Mouse (Mus musculus) intestine, embryonic 15.5 days (tissue): ENCODE measurements around the gene Mast3. TPM values are rescaled to one million over a fixed set of nuclear protein-coding genes. Genes with fewer than 3 reads are reported as not detected.
A peak's percentile ranks its signal among the peaks of the same experiment; 100 is the strongest.

Experiments
- ATAC-seq: fragments of 200-750 bp; cut with Nextera tagmentation; 2 replicates; pipeline ENCODE4 v1.8.0; 2017; ENCODE audit warnings: moderate TSS enrichment, moderate library complexity
- H3K27ac ChIP-seq: fragments of 300-500 bp; sonication (generic); 2 replicates; pipeline ENCODE4 v1.5.1; 2015; ENCODE audit warnings: mild to moderate bottlenecking, inconsistent platforms
- H3K27me3 ChIP-seq: fragments of 300-500 bp; sonication (generic); replicated peaks from 2 replicates; pipeline ENCODE4 v1.6.1; 2015; ENCODE audit warnings: inconsistent platforms
- H3K36me3 ChIP-seq: fragments of 300-500 bp; sonication (generic); 2 replicates; pipeline ENCODE4 v1.6.1; 2015; ENCODE audit warnings: inconsistent platforms
- H3K4me1 ChIP-seq: fragments of 300-500 bp; sonication (generic); replicated peaks from 2 replicates; pipeline ENCODE4 v1.6.1; 2015; ENCODE audit warnings: inconsistent platforms
- H3K4me2 ChIP-seq: fragments of 300-500 bp; sonication (generic); replicated peaks from 2 replicates; pipeline ENCODE4 v1.6.1; 2015; ENCODE audit warnings: mild to moderate bottlenecking, inconsistent platforms
- H3K4me3 ChIP-seq: fragments of 300-500 bp; sonication (generic); replicated peaks from 2 replicates; pipeline ENCODE4 v1.5.1; 2015; ENCODE audit warnings: inconsistent platforms
- H3K9ac ChIP-seq: fragments of 300-500 bp; sonication (generic); 2 replicates; pipeline ENCODE4 v1.6.1; 2015; ENCODE audit warnings: inconsistent platforms
- H3K9me3 ChIP-seq: fragments of 300-500 bp; sonication (generic); 2 replicates; pipeline ENCODE4 v1.6.1; 2016; ENCODE audit warnings: inconsistent platforms
- WGBS: fragments of 180-500 bp; shearing (Covaris S2); methylation state at CpG from one replicate; pipeline ENCODE4 v1.1.7; 2015; 5-methylcytosine and 5-hydroxymethylcytosine counted together
- polyA plus RNA-seq: library from polyadenylated mRNA; unstranded; fragments of >200 nt; fragmentation: Nextera tagmentation; extraction: Ambion mirVana; gene quantifications from 2 replicates; pipeline ENCODE4 v1.2.1, GENCODE M21; 2015

Gene Mast3
- polyA plus RNA-seq, 1 experiment from 2014 or later: 13.2 TPM

DNA sequence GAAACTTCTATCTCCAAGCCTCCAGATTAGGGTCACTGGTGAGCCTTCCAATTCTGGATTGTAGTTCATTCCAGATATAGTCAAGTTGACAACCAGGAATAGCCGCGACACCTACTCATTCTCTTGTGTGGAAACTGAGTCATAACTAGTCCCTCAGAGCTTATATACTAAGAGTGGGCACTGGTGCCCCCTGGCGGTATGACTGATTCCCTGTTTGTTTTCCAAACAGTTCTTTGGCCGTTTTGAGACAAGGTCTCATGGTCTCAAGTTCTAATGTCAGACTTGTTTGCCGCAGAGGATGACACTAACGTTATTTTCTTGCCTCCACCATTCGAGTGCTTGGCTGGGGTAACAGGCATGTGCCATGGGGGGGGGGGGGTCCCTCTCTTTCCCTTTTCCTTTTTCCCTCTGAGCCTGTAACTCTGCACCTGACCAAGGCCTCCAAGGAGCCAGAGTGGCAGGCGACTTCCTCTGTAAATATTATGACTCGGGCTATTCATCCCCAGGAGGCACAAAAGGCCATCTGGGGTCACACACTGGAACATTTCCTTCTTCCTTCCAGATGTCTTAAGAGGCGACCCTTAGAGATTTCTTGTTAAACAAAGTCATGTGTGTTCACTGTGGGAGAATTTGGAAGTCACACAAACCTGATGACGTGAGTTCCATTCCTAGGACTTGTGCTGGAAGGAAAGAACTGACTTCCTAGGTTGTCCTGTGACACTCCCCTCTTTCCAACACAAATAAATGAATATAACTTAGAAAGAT is 52.7 kb downstream of the Mast3 start:
- 0 out of 2 replicates have a peak overlapping the region, but pooled peaks have one; percentile 32 for H3K9ac ChIP-seq
- no peaks in the 10 kb centered on the region for H3K9me3 ChIP-seq
- 20% methylated on average over 11 of the region's 11 CpGs for WGBS
- peak overlapping the region; percentile 86 for H3K27ac ChIP-seq
- H3K4me3 ChIP-seq: no peak overlapping the region
- H3K4me1 ChIP-seq: peaks cover 24% of the 10 kb centered on the region
- peaks cover 16% of the 10 kb centered on the region for H3K27me3 ChIP-seq
- H3K36me3 ChIP-seq: peaks cover 1% of the 10 kb centered on the region
- ATAC-seq: no peak
- H3K4me2 ChIP-seq: no peak overlapping the region; the same call in 1 of the 2 replicates

DNA sequence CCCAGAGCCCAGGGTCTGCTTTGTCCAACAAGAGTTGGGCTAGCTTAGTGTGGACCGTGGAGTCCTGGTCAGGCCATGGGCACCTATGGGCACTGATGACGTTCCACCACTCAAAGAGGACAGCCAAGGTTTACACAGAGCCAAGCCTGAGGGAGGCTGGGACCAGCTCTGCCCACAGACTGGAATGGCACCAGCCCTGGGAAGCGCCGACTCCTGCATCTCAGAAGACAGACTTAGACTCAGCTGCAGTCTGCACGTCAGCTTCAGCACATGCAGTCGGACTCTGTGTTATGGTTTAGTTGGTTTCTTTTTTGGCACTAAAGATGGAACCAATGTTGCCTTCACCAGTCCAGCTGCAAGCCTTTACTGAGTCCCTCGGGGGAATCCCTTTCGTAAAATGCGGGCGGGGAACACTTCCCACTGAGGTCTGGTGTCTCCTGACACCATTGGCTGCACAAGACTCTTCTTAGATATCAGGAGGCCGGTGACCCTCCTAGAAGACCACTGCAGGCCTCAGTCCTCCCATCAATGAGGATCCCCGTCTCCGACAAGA is 54.6 kb downstream of the Mast3 start:
- Histone ChIP-seq H3K9me3 (no peaks in the 10 kb centered on the region), H3K4me2 (no peak overlapping the region), H3K4me1 (peaks cover 16% of the 10 kb centered on the region), H3K27ac (no peak overlapping the region), H3K9ac (no peak overlapping the region), H3K27me3 (peaks cover 34% of the 10 kb centered on the region), H3K4me3 (no peak overlapping the region), H3K36me3 (no peaks in the 10 kb centered on the region)
- 85% methylated on average over 13 of the region's 13 CpGs for WGBS
- ATAC-seq: no peak

GRCm38 (mm10) chr8:70749097-70749674 is 55.7 kb downstream of the Mast3 start:
- no peak for ATAC-seq
- H3K27me3 ChIP-seq: peaks cover 43% of the 10 kb centered on the region
- WGBS: 78% methylated on average over 19 of the region's 19 CpGs
- H3K4me2 ChIP-seq: no peak overlapping the region
- no peak overlapping the region for H3K27ac ChIP-seq
- peaks cover 16% of the 10 kb centered on the region for H3K4me1 ChIP-seq
- H3K36me3 ChIP-seq: no peaks in the 10 kb centered on the region
- H3K9ac ChIP-seq: no peak overlapping the region
- no peak overlapping the region for H3K4me3 ChIP-seq
- no peaks in the 10 kb centered on the region for H3K9me3 ChIP-seq

DNA sequence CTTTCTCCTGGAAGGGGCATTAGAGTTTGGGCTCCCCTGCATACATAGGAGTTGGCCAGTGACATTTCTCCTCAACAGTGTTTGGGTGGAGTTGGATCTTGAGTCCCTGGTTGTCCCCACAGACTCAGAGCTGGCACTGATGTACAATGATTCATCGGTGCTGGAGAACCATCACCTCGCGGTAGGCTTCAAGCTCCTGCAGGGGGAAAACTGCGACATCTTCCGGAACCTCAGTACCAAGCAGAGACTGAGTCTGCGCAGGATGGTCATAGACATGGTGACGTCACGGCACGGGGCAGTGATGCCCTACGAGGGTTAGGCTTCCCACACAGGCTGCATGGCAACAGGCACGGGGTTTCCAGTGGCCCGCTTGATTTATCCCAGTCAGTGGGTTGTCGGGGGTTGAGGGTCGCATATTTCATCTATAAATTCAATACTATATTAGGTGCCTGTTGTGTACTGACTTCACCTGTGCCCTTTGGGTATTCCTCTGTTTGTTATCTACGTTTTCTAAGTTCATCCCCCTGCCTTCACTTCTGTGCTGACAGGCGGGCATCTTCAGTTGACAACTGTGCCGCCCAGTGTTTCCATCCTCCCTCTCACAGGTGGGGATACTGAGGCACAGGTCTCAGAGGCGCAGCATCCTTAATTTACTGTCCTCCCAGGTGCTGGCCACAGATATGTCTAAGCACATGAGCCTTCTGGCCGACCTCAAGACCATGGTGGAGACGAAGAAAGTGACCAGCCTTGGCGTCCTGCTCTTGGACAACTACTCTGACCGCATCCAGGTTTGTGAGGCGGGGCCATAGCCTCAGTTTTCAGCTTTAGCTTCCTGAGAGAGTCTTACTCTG is 56.4 kb downstream of the Mast3 start:
- Histone ChIP-seq H3K4me2 (no peak overlapping the region), H3K27me3 (peaks cover 50% of the 10 kb centered on the region), H3K4me1 (peaks cover 20% of the 10 kb centered on the region), H3K36me3 (no peaks in the 10 kb centered on the region), H3K4me3 (no peak overlapping the region), H3K27ac (no peak overlapping the region), H3K9me3 (no peaks in the 10 kb centered on the region), H3K9ac (no peak overlapping the region)
- 83% methylated on average over 23 of the region's 23 CpGs for WGBS
- no peak for ATAC-seq

GRCm38 (mm10) chr8:70747211-70747890 is 57.5 kb downstream of the Mast3 start:
- WGBS: 85% methylated on average over 18 of the region's 18 CpGs
- ATAC-seq: no peak
- Histone ChIP-seq H3K9ac (no peak overlapping the region), H3K9me3 (no peaks in the 10 kb centered on the region), H3K4me3 (no peak overlapping the region), H3K4me1 (peaks cover 17% of the 10 kb centered on the region), H3K36me3 (no peaks in the 10 kb centered on the region), H3K4me2 (no peak overlapping the region), H3K27ac (no peak overlapping the region), H3K27me3 (peaks cover 61% of the 10 kb centered on the region)

- Histone ChIP-seq H3K4me3 (no peak overlapping the region), H3K27me3 (peaks cover 68% of the 10 kb centered on the region), H3K9ac (no peak overlapping the region), H3K4me2 (no peak overlapping the region), H3K27ac (no peak overlapping the region), H3K9me3 (no peaks in the 10 kb centered on the region), H3K36me3 (no peaks in the 10 kb centered on the region), H3K4me1 (peaks cover 17% of the 10 kb centered on the region)
- 61% methylated on average over 9 of the region's 9 CpGs for WGBS
- ATAC-seq: no peak
Measured at GRCm38 (mm10) chr8:70746676-70747075, 58.2 kb downstream of the Mast3 start.

DNA sequence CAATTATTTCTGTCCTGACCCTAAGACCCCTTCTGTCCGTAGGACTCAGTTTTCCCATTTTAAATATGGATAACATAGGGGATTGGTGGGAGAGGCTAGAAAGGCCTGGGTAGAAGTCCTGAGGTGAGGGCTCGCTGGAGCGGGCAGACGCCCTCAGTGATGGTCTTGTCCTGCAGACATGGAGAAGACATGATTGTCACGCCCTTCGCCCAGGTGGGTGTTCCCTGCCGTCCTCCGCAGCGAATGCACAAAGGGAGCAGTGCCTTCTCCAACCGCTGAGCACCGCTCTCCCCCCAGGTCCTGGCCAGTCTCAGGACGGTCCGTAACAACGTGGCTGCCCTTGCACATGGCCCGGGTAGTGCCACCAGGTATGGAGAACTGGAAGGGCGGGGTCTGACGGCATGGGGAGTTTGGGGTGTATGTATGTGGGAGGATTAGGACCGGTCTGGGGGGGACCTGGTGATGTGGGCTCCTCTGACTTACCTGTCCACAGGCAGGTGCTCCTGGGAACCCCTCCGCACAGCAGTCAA is 59.1 kb downstream of the Mast3 start:
- 58% methylated on average over 19 of the region's 19 CpGs for WGBS
- peaks cover 17% of the 10 kb centered on the region for H3K4me1 ChIP-seq
- H3K9me3 ChIP-seq: no peaks in the 10 kb centered on the region
- H3K4me3 ChIP-seq: no peak overlapping the region
- no peak for ATAC-seq
- H3K36me3 ChIP-seq: no peaks in the 10 kb centered on the region
- peaks cover 76% of the 10 kb centered on the region for H3K27me3 ChIP-seq
- no peak overlapping the region for H3K9ac ChIP-seq
- H3K4me2 ChIP-seq: no peak overlapping the region
- H3K27ac ChIP-seq: no peak overlapping the region

DNA sequence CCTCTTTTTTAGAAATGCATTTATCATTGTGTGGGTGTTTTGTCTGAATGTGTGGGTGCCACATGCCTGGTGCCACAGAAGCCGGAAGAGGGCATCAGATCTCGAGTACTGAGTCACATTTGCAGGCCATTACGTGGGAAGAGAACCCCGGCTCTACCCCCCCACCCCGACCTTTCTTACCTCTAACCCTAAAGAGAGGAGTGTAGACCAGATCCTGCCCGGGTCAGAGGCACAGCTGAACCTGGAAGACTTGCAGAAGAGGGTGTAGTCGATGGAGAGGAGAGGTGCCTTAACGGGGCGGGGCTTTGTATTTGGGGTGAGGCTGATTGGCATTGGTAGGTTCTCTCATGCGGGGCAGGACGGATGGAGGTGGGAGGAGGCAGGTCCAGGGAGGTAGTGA is 60.0 kb downstream of the Mast3 start:
- Histone ChIP-seq H3K9me3 (no peaks in the 10 kb centered on the region), H3K4me3 (no peak overlapping the region), H3K27me3 (peaks cover 76% of the 10 kb centered on the region), H3K36me3 (no peaks in the 10 kb centered on the region), H3K4me2 (peak overlapping the region; percentile 59; the same call in 1 of the 2 replicates), H3K4me1 (peaks cover 17% of the 10 kb centered on the region), H3K27ac (no peak overlapping the region), H3K9ac (no peak overlapping the region)
- WGBS: 48% methylated on average over 11 of the region's 11 CpGs
- ATAC-seq: no peak

DNA sequence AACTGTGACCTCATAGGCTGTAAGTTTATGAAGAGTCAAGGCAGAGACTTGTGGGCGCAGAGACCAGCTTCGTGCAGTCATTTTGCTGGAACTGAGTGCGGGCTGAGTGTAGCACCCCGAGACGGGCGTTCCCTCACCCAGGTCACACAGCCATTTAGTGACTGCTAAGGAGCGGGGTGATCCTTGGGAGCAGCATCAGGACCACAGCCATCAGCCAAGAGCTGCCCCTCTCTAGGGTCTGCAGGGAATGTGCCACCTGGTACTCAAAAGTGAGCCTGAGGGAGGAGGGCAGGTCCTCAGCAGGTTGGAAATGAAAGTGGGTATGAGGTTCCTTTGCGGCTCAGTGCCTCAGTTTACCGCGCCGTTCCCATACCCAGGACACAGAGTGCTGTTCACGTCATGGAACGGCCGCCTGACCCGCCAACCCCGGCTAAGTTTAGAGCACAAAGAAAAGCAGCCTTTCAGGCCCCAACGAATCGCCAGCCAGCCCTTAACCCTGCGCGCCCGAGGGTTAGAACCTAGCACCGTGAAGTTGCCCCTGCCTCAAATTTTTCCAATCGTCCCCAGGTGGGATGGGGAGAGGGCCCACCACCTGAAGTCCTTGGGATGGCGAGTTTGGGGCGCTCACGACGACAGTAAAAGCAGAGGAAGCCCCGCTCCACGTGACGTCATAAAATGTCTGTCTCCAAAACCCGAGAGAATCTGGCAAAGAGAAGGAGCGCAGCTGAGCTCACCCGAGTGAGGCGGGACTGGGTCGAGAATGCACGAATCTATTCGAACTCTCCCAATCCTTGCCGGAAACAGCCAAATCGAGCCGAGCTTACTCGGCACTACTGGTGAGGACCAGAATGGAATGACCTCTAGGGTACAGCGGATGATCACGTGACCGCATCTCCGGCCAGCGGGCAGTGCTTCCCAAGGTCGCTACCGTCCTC is 60.9 kb downstream of the Mast3 start:
- peak overlapping the region; percentile 59 for H3K4me2 ChIP-seq
- no peaks in the 10 kb centered on the region for H3K36me3 ChIP-seq
- H3K9ac ChIP-seq: 0 out of 2 replicates have a peak overlapping the region, but pooled peaks have one; percentile 18
- no peak overlapping the region for H3K27ac ChIP-seq
- ATAC-seq: 0 out of 2 replicates have a peak, but pooled peaks have one; percentile 11
- H3K27me3 ChIP-seq: peaks cover 72% of the 10 kb centered on the region
- no peaks in the 10 kb centered on the region for H3K9me3 ChIP-seq
- H3K4me3 ChIP-seq: peak overlapping the region; percentile 15
- H3K4me1 ChIP-seq: peaks cover 17% of the 10 kb centered on the region
- WGBS: 8% methylated on average over 48 of the region's 48 CpGs

GRCm38 (mm10) chr8:70742981-70743655 is 61.7 kb downstream of the Mast3 start:
- H3K4me1 ChIP-seq: peaks cover 17% of the 10 kb centered on the region
- H3K9me3 ChIP-seq: no peaks in the 10 kb centered on the region
- H3K27me3 ChIP-seq: peaks cover 68% of the 10 kb centered on the region
- H3K4me3 ChIP-seq: peak overlapping the region; percentile 7; the same call in 1 of the 2 replicates
- WGBS: 6% methylated on average over 38 of the region's 38 CpGs
- ATAC-seq: 0 out of 2 replicates have a peak, but pooled peaks have one; percentile 12
- H3K36me3 ChIP-seq: no peaks in the 10 kb centered on the region
- no peak overlapping the region for H3K27ac ChIP-seq
- H3K4me2 ChIP-seq: peak overlapping the region; percentile 59
- H3K9ac ChIP-seq: 0 out of 2 replicates have a peak overlapping the region, but pooled peaks have one; percentile 10
